Mouse (Mus musculus) ES-Bruce4 (cell line): Measurements from ENCODE around the gene Inpp5k.

Experiments
- EP300 ChIP-seq: IDR thresholded peaks from 2 replicates; pipeline ENCODE4 v1.6.1; 2011; ENCODE audit warnings: low read depth, low read length; ENCODE audit not compliant: insufficient read depth
- POLR2A ChIP-seq: IDR thresholded peaks from one replicate; pipeline ENCODE4 v1.8.1; 2011; ENCODE audit warnings: low read length; ENCODE audit not compliant: insufficient read depth

DNA sequence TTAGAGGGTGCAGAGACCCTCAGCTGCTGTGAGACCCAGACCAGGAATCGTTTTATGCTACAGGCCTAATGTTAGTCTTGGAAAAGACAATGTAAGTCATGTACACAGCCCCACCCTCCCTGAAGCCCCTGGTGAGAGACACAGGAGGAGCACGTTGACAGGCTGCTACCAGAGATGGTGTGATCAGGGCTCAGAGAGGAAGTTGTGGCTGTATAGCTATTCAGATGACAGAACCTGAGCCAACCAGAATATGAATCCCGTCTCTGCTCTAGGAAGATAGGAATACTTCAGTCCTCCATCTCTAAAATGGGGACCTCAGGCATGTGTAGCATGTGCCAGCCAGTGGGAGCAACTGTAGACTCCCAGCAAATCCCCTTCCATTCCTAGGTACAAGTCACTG, 37.8 kb downstream of the Inpp5k start:
- no peak for TF ChIP-seq EP300
- TF ChIP-seq POLR2A, result no peak
